Mouse (Mus musculus) hindbrain, embryonic 16.5 days (tissue): ENCODE results near the gene Clmn. TPM values are rescaled to one million over a fixed set of nuclear protein-coding genes. Genes with fewer than 3 reads are reported as not detected.

ENCODE experiments used
- ATAC-seq: fragments of 200-750 bp; cut with Nextera tagmentation; 2 replicates; pipeline ENCODE4 v1.8.0; 2017; ENCODE audit warnings: moderate TSS enrichment, moderate library complexity
- H3K27ac ChIP-seq: fragments of 300-500 bp; sonication (generic); 2 replicates; pipeline ENCODE4 v1.5.1; 2014; ENCODE audit warnings: low read depth, mild to moderate bottlenecking, control low read depth, low read length, moderate library complexity
- H3K27me3 ChIP-seq: fragments of 300-500 bp; sonication (generic); replicated peaks from 2 replicates; pipeline ENCODE4 v1.6.1; 2014; ENCODE audit warnings: low read length; ENCODE audit not compliant: control insufficient read depth, insufficient read depth
- H3K36me3 ChIP-seq: fragments of 300-500 bp; sonication (generic); 2 replicates; pipeline ENCODE4 v1.6.1; 2014; ENCODE audit warnings: mild to moderate bottlenecking, low read length, moderate library complexity, mixed read lengths; ENCODE audit not compliant: control insufficient read depth, insufficient read depth
- H3K4me1 ChIP-seq: fragments of 300-500 bp; sonication (generic); 2 replicates; pipeline ENCODE4 v1.6.1; 2014; ENCODE audit warnings: low read depth, low read length; ENCODE audit not compliant: control insufficient read depth, insufficient read depth
- H3K4me2 ChIP-seq: fragments of 300-500 bp; sonication (generic); 2 replicates; pipeline ENCODE4 v1.6.1; 2014; ENCODE audit warnings: mild to moderate bottlenecking, low read length, control low read depth, moderate library complexity
- H3K4me3 ChIP-seq: fragments of 300-500 bp; sonication (generic); 2 replicates; pipeline ENCODE4 v1.5.1; 2014; ENCODE audit warnings: mild to moderate bottlenecking, low read length, control low read depth, moderate library complexity
- H3K9ac ChIP-seq: fragments of 300-500 bp; sonication (generic); 2 replicates; pipeline ENCODE4 v1.6.1; 2014; ENCODE audit warnings: low read depth, mild to moderate bottlenecking, control low read depth, low read length, moderate library complexity
- H3K9me3 ChIP-seq: fragments of 300-500 bp; sonication (generic); 2 replicates; pipeline ENCODE4 v1.6.1; 2014; ENCODE audit warnings: mild to moderate bottlenecking, low read length, moderate library complexity; ENCODE audit not compliant: control insufficient read depth
- WGBS: fragments of 180-500 bp; shearing (Covaris S2); extraction: QIAGEN DNeasy Blood & Tissue Kit; methylation state at CpG from one replicate; pipeline ENCODE4 v1.1.7; 2014; 5-methylcytosine and 5-hydroxymethylcytosine counted together
- polyA plus RNA-seq: library from polyadenylated mRNA; unstranded; fragments of >200 nt; fragmentation: Nextera tagmentation; extraction: Ambion mirVana; gene quantifications from 2 replicates; pipeline ENCODE4 v1.2.1, GENCODE M21; 2015

The Clmn gene
- polyA plus RNA-seq, 1 experiment from 2014 or later, result 1.2 TPM

- Histone ChIP-seq H3K9me3 (no peaks in the 10 kb centered on the region), H3K4me2 (no peak overlapping the region), H3K27ac (no peak overlapping the region), H3K4me1 (no peaks in the 10 kb centered on the region), H3K4me3 (no peak overlapping the region), H3K36me3 (no peaks in the 10 kb centered on the region), H3K9ac (no peak overlapping the region), H3K27me3 (no peaks in the 10 kb centered on the region)
- 81% methylated on average over 7 of the region's 7 CpGs for WGBS
- ATAC-seq, result no peak
Observed at GRCm38 (mm10) chr12:104886104-104886503, 21.2 kb upstream of the Clmn start.

- no peaks in the 10 kb centered on the region for H3K36me3 ChIP-seq
- H3K9me3 ChIP-seq, result no peaks in the 10 kb centered on the region
- no peaks in the 10 kb centered on the region for H3K4me1 ChIP-seq
- H3K4me2 ChIP-seq, result no peak overlapping the region
- H3K9ac ChIP-seq, result no peak overlapping the region
- no peak overlapping the region for H3K4me3 ChIP-seq
- H3K27me3 ChIP-seq, result no peaks in the 10 kb centered on the region
- no peak for ATAC-seq
- WGBS, result 71% methylated on average over 5 of the region's 5 CpGs
- H3K27ac ChIP-seq, result no peak overlapping the region
Observed at GRCm38 (mm10) chr12:104882533-104882932, 17.7 kb upstream of the Clmn start.

GRCm38 (mm10) chr12:104882061-104882460 is 17.2 kb upstream of the Clmn start:
- H3K9me3 ChIP-seq, result no peaks in the 10 kb centered on the region

GRCm38 (mm10) chr12:104881518-104882060 is 16.7 kb upstream of the Clmn start:
- H3K9ac ChIP-seq, result no peak overlapping the region
- no peaks in the 10 kb centered on the region for H3K27me3 ChIP-seq
- H3K4me3 ChIP-seq, result no peak overlapping the region
- WGBS, result 90% methylated on average over 4 of the region's 4 CpGs
- H3K4me2 ChIP-seq, result no peak overlapping the region
- no peaks in the 10 kb centered on the region for H3K9me3 ChIP-seq
- ATAC-seq, result no peak
- H3K4me1 ChIP-seq, result no peaks in the 10 kb centered on the region
- H3K27ac ChIP-seq, result no peak overlapping the region
- no peaks in the 10 kb centered on the region for H3K36me3 ChIP-seq

More at GRCm38 (mm10) chr12:104882061-104882460, 17.2 kb upstream of the Clmn start:
- Histone ChIP-seq H3K4me2 (no peak overlapping the region), H3K36me3 (no peaks in the 10 kb centered on the region), H3K4me3 (no peak overlapping the region), H3K27ac (no peak overlapping the region), H3K4me1 (no peaks in the 10 kb centered on the region), H3K9ac (no peak overlapping the region), H3K27me3 (no peaks in the 10 kb centered on the region)
- WGBS, result 55% methylated on average over 2 of the region's 2 CpGs
- ATAC-seq, result no peak

GRCm38 (mm10) chr12:104880367-104880766 is 15.5 kb upstream of the Clmn start:
- WGBS, result 68% methylated on average over 12 of the region's 12 CpGs
- no peak overlapping the region for H3K27ac ChIP-seq
- ATAC-seq, result no peak

GRCm38 (mm10) chr12:104879577-104879989 is 14.7 kb upstream of the Clmn start:
- Histone ChIP-seq H3K4me3 (no peak overlapping the region), H3K27ac (no peak overlapping the region), H3K9ac (no peak overlapping the region), H3K36me3 (no peaks in the 10 kb centered on the region), H3K9me3 (no peaks in the 10 kb centered on the region), H3K4me2 (no peak overlapping the region), H3K27me3 (no peaks in the 10 kb centered on the region), H3K4me1 (no peaks in the 10 kb centered on the region)
- ATAC-seq, result no peak
- 45% methylated on average over 10 of the region's 10 CpGs for WGBS

More at GRCm38 (mm10) chr12:104880367-104880766, 15.5 kb upstream of the Clmn start:
- no peak overlapping the region for H3K9ac ChIP-seq
- no peaks in the 10 kb centered on the region for H3K9me3 ChIP-seq
- no peak overlapping the region for H3K4me2 ChIP-seq
- H3K27me3 ChIP-seq, result no peaks in the 10 kb centered on the region
- no peaks in the 10 kb centered on the region for H3K4me1 ChIP-seq
- no peaks in the 10 kb centered on the region for H3K36me3 ChIP-seq
- H3K4me3 ChIP-seq, result no peak overlapping the region

GRCm38 (mm10) chr12:104876053-104876452 is 11.2 kb upstream of the Clmn start:
- H3K27me3 ChIP-seq, result no peaks in the 10 kb centered on the region
- H3K4me2 ChIP-seq, result no peak overlapping the region
- 54% methylated on average over 3 of the region's 3 CpGs for WGBS
- H3K9ac ChIP-seq, result no peak overlapping the region
- ATAC-seq, result no peak
- H3K27ac ChIP-seq, result no peak overlapping the region
- H3K4me3 ChIP-seq, result no peak overlapping the region
- H3K36me3 ChIP-seq, result no peaks in the 10 kb centered on the region
- H3K9me3 ChIP-seq, result no peaks in the 10 kb centered on the region
- H3K4me1 ChIP-seq, result no peaks in the 10 kb centered on the region

- H3K9me3 ChIP-seq, result no peaks in the 10 kb centered on the region
- no peak overlapping the region for H3K4me2 ChIP-seq
- H3K36me3 ChIP-seq, result no peaks in the 10 kb centered on the region
- no peak overlapping the region for H3K9ac ChIP-seq
- H3K4me1 ChIP-seq, result no peaks in the 10 kb centered on the region
- H3K27ac ChIP-seq, result no peak overlapping the region
- no peak for ATAC-seq
- no peak overlapping the region for H3K4me3 ChIP-seq
- WGBS, result 90% methylated on average over 6 of the region's 6 CpGs
- H3K27me3 ChIP-seq, result no peaks in the 10 kb centered on the region
Observed at GRCm38 (mm10) chr12:104871987-104872386, 7.1 kb upstream of the Clmn start.

GRCm38 (mm10) chr12:104869737-104870136 is 4.9 kb upstream of the Clmn start:
- Histone ChIP-seq H3K4me3 (no peak overlapping the region), H3K36me3 (no peaks in the 10 kb centered on the region), H3K4me1 (peaks cover 6% of the 10 kb centered on the region), H3K27me3 (no peaks in the 10 kb centered on the region), H3K9me3 (no peaks in the 10 kb centered on the region), H3K9ac (no peak overlapping the region), H3K4me2 (no peak overlapping the region), H3K27ac (no peak overlapping the region)
- no peak for ATAC-seq
- WGBS, result 72% methylated on average over 3 of the region's 3 CpGs

- WGBS, result 85% methylated on average over 3 of the region's 3 CpGs
- no peak for ATAC-seq
- Histone ChIP-seq H3K4me1 (peaks cover 6% of the 10 kb centered on the region), H3K27ac (no peak overlapping the region), H3K4me2 (no peak overlapping the region), H3K36me3 (no peaks in the 10 kb centered on the region), H3K9ac (no peak overlapping the region), H3K27me3 (no peaks in the 10 kb centered on the region), H3K4me3 (no peak overlapping the region), H3K9me3 (no peaks in the 10 kb centered on the region)
Observed at GRCm38 (mm10) chr12:104868430-104868829, 3.6 kb upstream of the Clmn start.
